Mouse (Mus musculus) embryonic facial prominence, embryonic 14.5 days (tissue): Measurements from ENCODE around the gene Rtkn2. TPM values are rescaled to one million over a fixed set of nuclear protein-coding genes. Genes with fewer than 3 reads are reported as not detected.
"Not testable (repeated sequence)": the region's sequence is repeated elsewhere in the genome, so short reads cannot be mapped to it uniquely, and the experiment has no call there.

Experiments used
- ATAC-seq: fragments of 200-750 bp; cut with Nextera tagmentation; 2 replicates; pipeline ENCODE4 v1.8.0; 2017; ENCODE audit warnings: low read depth, moderate number of reproducible peaks, moderate TSS enrichment
- DNase-seq: peaks from one replicate; pipeline ENCODE4 v3.0.0-alpha.2; 2015; ENCODE audit warnings: low spot score
- H3K27ac ChIP-seq: fragments of 300-500 bp; sonication (generic); replicated peaks from 2 replicates; pipeline ENCODE4 v1.5.1; 2014; ENCODE audit warnings: low read depth, mild to moderate bottlenecking, low read length, moderate library complexity
- H3K27me3 ChIP-seq: fragments of 300-500 bp; sonication (generic); replicated peaks from 2 replicates; pipeline ENCODE4 v1.6.1; 2014; ENCODE audit warnings: low read length; ENCODE audit not compliant: control insufficient read depth, insufficient read depth
- H3K36me3 ChIP-seq: fragments of 300-500 bp; sonication (generic); 2 replicates; pipeline ENCODE4 v1.6.1; 2014; ENCODE audit warnings: low read length, mixed read lengths; ENCODE audit not compliant: control insufficient read depth, insufficient read depth
- H3K4me1 ChIP-seq: fragments of 300-500 bp; sonication (generic); 2 replicates; pipeline ENCODE4 v1.6.1; 2014; ENCODE audit warnings: antibody characterized with exemption, low read length; ENCODE audit not compliant: control insufficient read depth, insufficient read depth
- H3K4me2 ChIP-seq: fragments of 300-500 bp; sonication (generic); 2 replicates; pipeline ENCODE4 v1.6.1; 2014; ENCODE audit warnings: low read depth, mild to moderate bottlenecking, low read length, moderate library complexity, mixed read lengths
- H3K4me3 ChIP-seq: fragments of 300-500 bp; sonication (generic); 2 replicates; pipeline ENCODE4 v1.5.1; 2014; ENCODE audit warnings: low read depth, mild to moderate bottlenecking, low read length
- H3K9ac ChIP-seq: fragments of 300-500 bp; sonication (generic); 2 replicates; pipeline ENCODE4 v1.6.1; 2014; ENCODE audit warnings: low read depth, mild to moderate bottlenecking, low read length, moderate library complexity, mixed read lengths
- H3K9me3 ChIP-seq: fragments of 300-500 bp; sonication (generic); 2 replicates; pipeline ENCODE4 v1.6.1; 2016; ENCODE audit warnings: low read length; ENCODE audit not compliant: control insufficient read depth
- WGBS: fragments of 180-500 bp; shearing (Covaris S2); extraction: QIAGEN DNeasy Blood & Tissue Kit; methylation state at CpG from one replicate; pipeline ENCODE4 v1.1.7; 2014; 5-methylcytosine and 5-hydroxymethylcytosine counted together
- polyA plus RNA-seq: library from polyadenylated mRNA; unstranded; fragments of >200 nt; fragmentation: Nextera tagmentation; extraction: Ambion mirVana; gene quantifications from 2 replicates; pipeline ENCODE4 v1.2.1, GENCODE M21; 2014

The Rtkn2 gene
- polyA plus RNA-seq, 1 experiment from 2014 or later: 5.4 TPM

GRCm38 (mm10) chr10:68090544-68090943 lies 111.2 kb downstream of the Rtkn2 start:
- H3K27me3 ChIP-seq: no peaks in the 10 kb centered on the region
- 67% methylated on average over 3 of the region's 3 CpGs for WGBS
- H3K27ac ChIP-seq: peak overlapping the region; percentile 52; the same call in 1 of the 2 replicates
- DNase-seq (peak; percentile 32), ATAC-seq (no peak)
- H3K4me1 ChIP-seq: no peaks in the 10 kb centered on the region
- H3K9me3 ChIP-seq: no peaks in the 10 kb centered on the region
- H3K4me3 ChIP-seq: no peak overlapping the region
- H3K9ac ChIP-seq: no peak overlapping the region
- no peak overlapping the region for H3K4me2 ChIP-seq
- H3K36me3 ChIP-seq: peaks cover 25% of the 10 kb centered on the region

- H3K9ac ChIP-seq: no peak overlapping the region
- H3K36me3 ChIP-seq: peaks cover 30% of the 10 kb centered on the region
- DNase-seq (no peak), ATAC-seq (no peak)
- no peaks in the 10 kb centered on the region for H3K9me3 ChIP-seq
- peak overlapping the region; percentile 52; the same call in 1 of the 2 replicates for H3K27ac ChIP-seq
- no peak overlapping the region for H3K4me2 ChIP-seq
- no peaks in the 10 kb centered on the region for H3K27me3 ChIP-seq
- H3K4me1 ChIP-seq: no peaks in the 10 kb centered on the region
- 86% methylated on average over 11 of the region's 11 CpGs for WGBS
- H3K4me3 ChIP-seq: no peak overlapping the region
Measured at GRCm38 (mm10) chr10:68091011-68091410, 111.6 kb downstream of the Rtkn2 start.

GRCm38 (mm10) chr10:68091840-68092239 lies 112.5 kb downstream of the Rtkn2 start:
- DNase-seq (no peak), ATAC-seq (no peak)
- Histone ChIP-seq H3K4me3 (no peak overlapping the region), H3K27ac (no peak overlapping the region), H3K9ac (no peak overlapping the region), H3K36me3 (peaks cover 38% of the 10 kb centered on the region), H3K9me3 (no peaks in the 10 kb centered on the region), H3K4me1 (no peaks in the 10 kb centered on the region), H3K4me2 (no peak overlapping the region), H3K27me3 (no peaks in the 10 kb centered on the region)
- 71% methylated on average over 4 of the region's 4 CpGs for WGBS

GRCm38 (mm10) chr10:68093496-68093895 lies 114.1 kb downstream of the Rtkn2 start:
- no peaks in the 10 kb centered on the region for H3K4me1 ChIP-seq
- no peak overlapping the region for H3K4me2 ChIP-seq
- no peak overlapping the region for H3K27ac ChIP-seq
- no peaks in the 10 kb centered on the region for H3K9me3 ChIP-seq
- no peak overlapping the region for H3K9ac ChIP-seq
- peaks cover 54% of the 10 kb centered on the region for H3K36me3 ChIP-seq
- H3K27me3 ChIP-seq: no peaks in the 10 kb centered on the region
- ATAC-seq: no peak
- 83% methylated on average over 3 of the region's 3 CpGs for WGBS
- no peak for DNase-seq
- H3K4me3 ChIP-seq: no peak overlapping the region

- H3K36me3 ChIP-seq: peaks cover 60% of the 10 kb centered on the region
- no peak for ATAC-seq
- 87% methylated on average over 2 of the region's 2 CpGs for WGBS
Measured at GRCm38 (mm10) chr10:68095136-68095535, 115.8 kb downstream of the Rtkn2 start.

GRCm38 (mm10) chr10:68096395-68096794 lies 117.0 kb downstream of the Rtkn2 start:
- H3K27ac ChIP-seq: no peak overlapping the region
- 92% methylated on average over 12 of the region's 12 CpGs for WGBS
- H3K4me2 ChIP-seq: no peak overlapping the region
- no peaks in the 10 kb centered on the region for H3K27me3 ChIP-seq
- ATAC-seq (no peak), DNase-seq (no peak)
- H3K4me1 ChIP-seq: no peaks in the 10 kb centered on the region
- H3K9ac ChIP-seq: no peak overlapping the region
- no peak overlapping the region for H3K4me3 ChIP-seq
- no peaks in the 10 kb centered on the region for H3K9me3 ChIP-seq
- peaks cover 73% of the 10 kb centered on the region for H3K36me3 ChIP-seq

More at GRCm38 (mm10) chr10:68095136-68095535, 115.8 kb downstream of the Rtkn2 start:
- no peak overlapping the region for H3K4me3 ChIP-seq
- no peaks in the 10 kb centered on the region for H3K4me1 ChIP-seq
- H3K9ac ChIP-seq: no peak overlapping the region
- DNase-seq: no peak
- H3K27ac ChIP-seq: no peak overlapping the region
- H3K27me3 ChIP-seq: no peaks in the 10 kb centered on the region
- H3K9me3 ChIP-seq: no peaks in the 10 kb centered on the region
- no peak overlapping the region for H3K4me2 ChIP-seq

GRCm38 (mm10) chr10:68097821-68098675 lies 118.7 kb downstream of the Rtkn2 start:
- no peaks in the 10 kb centered on the region for H3K27me3 ChIP-seq
- H3K4me3 ChIP-seq: no peak overlapping the region
- peaks cover 79% of the 10 kb centered on the region for H3K36me3 ChIP-seq
- H3K9ac ChIP-seq: no peak overlapping the region
- peaks cover 6% of the 10 kb centered on the region; the same call in 1 of the 2 replicates for H3K4me1 ChIP-seq
- no peak for ATAC-seq
- DNase-seq: no peak
- no peak overlapping the region for H3K27ac ChIP-seq
- WGBS: 89% methylated on average over 19 of the region's 19 CpGs
- H3K4me2 ChIP-seq: no peak overlapping the region
- H3K9me3 ChIP-seq: no peaks in the 10 kb centered on the region

- not testable (repeated sequence) for H3K4me2 ChIP-seq, ATAC-seq, H3K9ac ChIP-seq, H3K27ac ChIP-seq, H3K4me3 ChIP-seq, H3K9me3 ChIP-seq, DNase-seq, H3K27me3 ChIP-seq
- Histone ChIP-seq H3K4me1 (peaks cover 21% of the 10 kb centered on the region), H3K36me3 (peaks cover 63% of the 10 kb centered on the region)
- WGBS: 90% methylated on average over 7 of the region's 7 CpGs
Measured at GRCm38 (mm10) chr10:68099801-68100200, 120.4 kb downstream of the Rtkn2 start.

- ATAC-seq: no peak
- Histone ChIP-seq H3K4me3 (no peak overlapping the region), H3K9me3 (no peaks in the 10 kb centered on the region), H3K36me3 (peaks cover 56% of the 10 kb centered on the region), H3K4me1 (peaks cover 28% of the 10 kb centered on the region), H3K27me3 (no peaks in the 10 kb centered on the region), H3K27ac (no peak overlapping the region), H3K4me2 (no peak overlapping the region), H3K9ac (no peak overlapping the region)
- WGBS: 72% methylated on average over 8 of the region's 8 CpGs
- DNase-seq: no peak
Measured at GRCm38 (mm10) chr10:68100506-68100905, 121.1 kb downstream of the Rtkn2 start.
